Mouse (Mus musculus) layer of hippocampus, postnatal 10 days (tissue): ENCODE measurements at regions not wholly inside any gene's neighbourhood (a gene's known extent, or its start where the extent isn't known, plus 50 kb on each side); places are given as distances from the start of the nearest gene placed in this dataset.

Experiments
- DNase-seq, 2 experiments: peaks; one replicate each; pipeline ENCODE4 v3.0.0; 2021; ENCODE audit warnings: low spot score in 2 of 2

DNA sequence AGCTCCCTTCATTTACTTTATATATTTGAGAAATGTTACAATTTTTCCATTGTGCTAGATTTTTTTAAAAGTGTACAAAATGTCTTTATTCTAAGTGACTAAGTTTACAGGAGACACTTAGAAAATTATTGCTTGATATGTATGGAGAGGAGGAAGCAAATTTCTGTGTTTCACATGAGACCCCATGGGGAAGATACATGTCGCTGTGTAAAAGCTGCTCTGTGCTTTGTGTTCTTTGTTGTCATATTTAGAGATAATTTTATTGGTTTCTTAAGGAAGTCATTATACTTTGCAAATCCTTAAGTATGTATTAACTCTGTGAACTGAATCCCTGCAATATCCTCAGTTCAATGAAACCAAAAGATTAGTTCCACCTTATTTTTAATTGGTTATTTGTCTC lies 406.0 kb upstream of the 1700003H04Rik start:
- no peak for DNase-seq

DNA sequence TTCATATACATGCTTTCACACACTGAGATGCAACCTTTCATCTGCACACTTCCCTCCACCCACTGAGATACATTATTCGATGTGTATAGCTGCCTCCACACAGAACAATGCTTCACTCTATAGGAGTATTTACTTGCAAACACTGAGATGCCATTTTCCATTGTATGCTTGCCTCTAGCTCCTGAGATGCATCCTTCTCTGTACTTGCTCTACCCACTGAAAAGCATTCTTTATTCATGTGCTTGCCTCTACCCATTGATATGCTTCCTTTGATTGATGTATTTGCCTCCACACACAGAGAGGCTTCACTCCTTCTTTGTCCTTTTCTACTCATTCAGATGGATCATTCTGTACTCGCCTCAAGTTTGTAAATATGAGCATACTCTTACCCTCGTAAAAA lies 405.6 kb upstream of the 1700003H04Rik start:
- no peak for DNase-seq

DNA sequence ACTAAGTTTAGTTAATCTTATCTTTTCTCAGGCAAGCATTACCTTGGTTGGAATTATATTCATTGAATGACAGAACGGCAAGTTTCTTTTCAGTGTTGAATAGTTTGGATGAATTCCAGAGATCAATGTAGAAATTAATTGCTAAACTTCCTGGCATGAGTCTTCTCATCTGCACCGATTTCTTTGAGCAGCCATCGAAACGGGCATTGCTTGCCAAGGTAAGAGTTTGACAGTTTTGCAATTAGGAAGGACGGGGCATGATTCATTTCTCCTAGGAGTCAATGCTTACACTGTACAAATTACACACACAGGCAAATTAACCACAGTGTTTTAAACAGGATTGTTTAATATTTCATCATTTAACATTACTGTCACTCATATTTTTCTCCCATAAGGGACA lies 404.5 kb upstream of the 1700003H04Rik start:
- no peak for DNase-seq

DNA sequence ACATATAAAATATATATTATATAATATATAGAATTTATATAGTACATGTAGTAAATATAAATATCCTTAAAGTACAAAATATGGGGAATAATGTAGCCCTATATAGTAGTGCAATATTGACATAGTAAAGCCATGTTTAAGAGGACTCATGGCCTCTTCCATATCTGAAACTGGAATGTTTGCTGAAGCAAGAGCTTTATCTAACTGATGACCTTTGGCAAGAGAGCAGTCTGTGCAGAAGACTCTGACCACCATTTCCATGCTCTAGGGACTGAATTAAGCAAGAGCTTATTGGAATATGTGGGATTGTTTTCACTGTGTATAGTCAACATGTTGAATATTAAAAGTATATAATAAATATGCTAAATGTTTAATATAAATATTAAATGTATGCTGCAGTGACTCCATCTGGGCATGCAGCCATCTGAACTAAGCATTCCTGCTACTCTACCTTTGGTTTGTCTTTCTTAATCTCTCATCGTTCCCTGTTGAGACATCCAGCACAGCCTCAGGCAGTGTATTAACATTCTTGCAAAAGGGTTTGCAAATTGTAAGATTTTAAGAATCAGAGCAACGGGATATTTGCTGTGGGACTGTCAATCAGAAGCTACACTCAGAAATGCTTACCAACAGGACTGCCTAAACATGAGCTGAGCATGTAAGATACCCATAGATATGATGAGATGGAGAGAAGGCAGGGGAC lies 354.4 kb upstream of the 1700003H04Rik start:
- no peak for DNase-seq

DNA sequence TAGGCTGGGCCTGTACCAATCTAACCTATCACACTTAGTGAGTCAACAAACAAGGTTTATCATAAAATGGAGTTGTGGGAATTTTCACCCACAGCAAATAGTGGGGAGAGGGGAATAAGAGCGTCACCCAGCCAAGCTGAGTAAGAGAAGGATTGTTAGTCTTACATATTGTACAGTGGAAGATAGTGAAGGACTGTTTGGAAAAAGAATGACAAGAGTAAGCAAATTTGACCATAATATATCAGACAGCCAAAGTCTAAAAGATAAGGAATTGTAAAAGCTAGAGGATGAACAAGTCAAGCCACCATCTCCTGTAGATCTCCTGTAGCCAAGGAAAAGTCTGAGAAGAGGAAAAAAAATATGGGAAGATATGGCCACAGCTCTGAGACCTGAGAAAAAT lies 351.8 kb upstream of the 1700003H04Rik start:
- no peak for DNase-seq

DNA sequence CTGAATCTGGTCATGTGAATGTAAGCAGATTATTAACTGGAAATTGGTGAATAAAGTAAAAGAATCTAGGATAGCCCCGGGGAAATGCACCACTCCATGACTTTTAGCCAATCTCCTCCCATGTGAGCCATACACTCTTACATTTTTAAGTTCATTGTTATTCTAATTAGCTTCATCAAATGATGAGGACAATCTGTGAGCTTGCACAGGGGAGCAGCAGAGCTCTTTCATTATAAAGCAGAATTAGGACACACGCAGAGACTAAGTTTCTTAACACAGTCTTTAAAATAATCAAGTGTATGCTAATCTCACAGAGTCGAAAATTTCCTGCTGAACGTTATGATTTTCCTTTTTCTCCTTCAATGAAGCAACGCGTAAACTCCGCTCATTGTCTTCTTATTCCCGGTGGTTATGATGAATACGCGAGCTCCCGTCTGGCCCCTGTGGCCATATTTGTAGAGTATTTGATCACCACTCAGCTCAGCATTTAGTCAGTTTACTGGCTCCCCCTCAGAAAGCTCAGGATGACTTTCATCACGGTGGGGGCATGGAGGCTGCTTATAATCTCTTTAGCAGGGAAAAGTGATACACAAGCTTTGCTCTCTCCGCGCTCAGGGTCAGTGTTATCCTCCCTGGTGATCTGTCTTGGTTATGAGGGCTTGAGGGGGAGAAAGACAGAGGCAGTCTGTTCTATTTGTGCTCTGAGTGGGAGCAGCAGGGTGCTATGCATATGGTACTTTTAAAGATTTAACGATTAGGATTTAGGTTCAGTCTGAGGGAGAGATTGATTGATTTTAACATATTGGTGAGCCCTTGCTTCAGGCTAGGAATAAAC lies 350.1 kb upstream of the 1700003H04Rik start:
- DNase-seq, result peak; percentile 16

DNA sequence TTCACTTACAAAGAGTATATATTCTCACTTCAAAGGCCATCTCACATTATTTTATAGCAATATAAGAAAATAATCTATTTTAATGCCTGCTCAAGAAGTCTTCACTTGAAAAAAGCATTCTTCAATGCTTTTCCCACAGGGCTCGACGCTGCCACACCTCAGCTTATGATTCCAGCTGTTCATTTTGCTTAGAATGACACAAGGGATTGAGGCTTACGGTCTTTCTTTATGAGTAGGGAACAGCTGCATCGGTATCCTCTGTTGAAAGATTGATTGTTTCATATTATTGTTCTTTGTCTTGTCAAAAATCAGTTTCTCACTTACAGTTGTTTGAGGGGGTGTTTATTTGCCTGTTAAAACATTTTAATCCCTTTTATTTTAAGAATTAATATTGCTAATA lies 328.0 kb upstream of the 1700003H04Rik start:
- DNase-seq, result no peak
